Mouse (Mus musculus) A20 (cell line): ENCODE measurements around the gene Agfg2.
"Not testable (repeated sequence)": the region's sequence is repeated elsewhere in the genome, so short reads cannot be mapped to it uniquely, and the experiment has no call there.

Experiments used
- DNase-seq: peaks from one replicate; pipeline ENCODE4 v3.0.0-alpha.2; 2011; ENCODE audit warnings: low read depth, low spot score

The Agfg2 gene

DNA sequence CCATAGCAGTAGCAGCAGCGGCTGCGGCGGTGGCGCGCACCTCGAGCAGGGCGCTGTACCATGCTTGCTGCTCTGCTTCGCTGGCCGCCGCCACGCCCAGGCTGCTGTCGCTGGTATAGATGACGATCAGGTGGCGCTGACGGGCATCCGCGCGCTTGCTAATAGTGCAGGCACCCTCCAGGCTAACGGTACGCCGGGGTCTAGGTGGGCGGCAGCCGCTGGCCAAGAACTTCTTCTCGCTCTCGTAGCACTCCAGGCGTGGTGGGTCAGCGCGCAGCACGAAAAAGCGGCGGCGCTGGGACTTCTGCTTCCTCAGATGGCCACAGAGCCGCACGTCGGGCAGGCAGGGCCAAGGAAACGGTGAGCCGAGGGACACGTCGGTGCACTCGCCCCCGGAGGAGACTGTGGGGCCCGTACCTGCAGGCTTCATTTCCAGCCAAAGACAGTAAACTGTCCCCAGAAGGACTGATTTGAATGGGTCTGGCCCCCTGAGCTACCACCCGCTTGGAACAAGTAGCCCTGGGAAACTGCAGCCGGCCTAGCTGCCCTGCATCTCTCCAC is 39.4 kb downstream of the Agfg2 start:
- no peak for DNase-seq

DNA sequence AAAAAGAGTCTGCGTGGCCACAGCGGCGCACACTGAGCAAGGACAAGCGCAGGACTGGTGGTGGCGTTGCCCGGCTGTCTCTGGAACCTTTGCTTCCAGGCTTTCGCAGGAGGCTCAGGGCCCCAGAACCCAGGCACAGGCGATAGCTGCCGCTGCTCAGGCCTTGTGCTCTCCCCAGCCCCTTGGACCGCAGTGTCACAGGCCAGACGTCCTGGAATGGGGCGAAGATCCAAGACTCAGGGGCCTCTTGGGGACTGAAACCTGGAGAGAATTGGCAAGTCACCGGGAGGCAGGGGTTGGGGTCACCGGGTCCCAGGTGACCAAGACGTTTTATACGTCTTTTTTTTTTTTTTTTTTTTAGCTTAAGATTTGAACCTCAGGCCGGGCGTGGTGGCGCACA is 40.0 kb downstream of the Agfg2 start:
- no peak for DNase-seq

DNA sequence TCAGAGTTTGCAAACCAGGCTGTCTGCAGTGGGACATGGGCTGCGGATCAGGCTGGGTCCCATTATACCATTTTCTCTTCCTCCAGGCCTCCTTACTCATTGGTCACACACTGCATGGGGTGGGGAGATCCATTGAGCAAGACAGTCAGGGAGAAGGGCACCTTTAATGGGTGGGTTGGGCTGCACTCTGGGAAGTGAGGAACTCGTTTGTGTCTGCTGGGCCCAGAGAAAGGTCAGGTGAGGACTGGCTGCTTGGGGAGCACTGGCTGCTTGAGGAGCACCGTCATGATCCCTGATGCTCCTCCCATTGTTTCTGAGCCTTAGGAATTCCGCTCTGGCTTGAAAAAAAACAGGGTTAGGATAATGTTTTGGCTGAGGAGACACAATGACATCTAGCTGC is 41.6 kb downstream of the Agfg2 start:
- no peak for DNase-seq

DNA sequence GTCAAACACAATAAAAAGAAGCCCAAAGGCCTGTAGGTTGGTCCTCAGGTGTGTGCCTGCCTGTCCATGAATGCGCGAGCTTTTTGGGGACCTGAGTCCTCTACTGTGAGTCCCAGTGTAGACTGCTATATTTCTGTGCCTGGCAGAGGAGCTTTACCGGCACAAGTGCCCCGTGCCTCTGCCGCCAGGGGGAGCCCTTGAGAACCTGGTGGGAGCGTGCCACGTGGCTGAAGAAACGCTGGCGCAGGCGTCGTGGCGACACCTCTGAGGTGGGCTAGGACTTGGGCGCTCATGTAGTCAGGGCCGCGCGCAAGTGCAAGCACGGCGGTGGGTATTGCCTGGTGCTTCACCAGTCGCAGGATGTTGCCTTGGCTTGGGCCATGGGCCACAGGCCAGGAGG is 43.5 kb downstream of the Agfg2 start, which contains the start of gene Sap25:
Gene Sap25, plus strand, starts transcription at position 281 of the 400 bp plus-strand sequence.
- DNase-seq = peak; percentile 48

DNA sequence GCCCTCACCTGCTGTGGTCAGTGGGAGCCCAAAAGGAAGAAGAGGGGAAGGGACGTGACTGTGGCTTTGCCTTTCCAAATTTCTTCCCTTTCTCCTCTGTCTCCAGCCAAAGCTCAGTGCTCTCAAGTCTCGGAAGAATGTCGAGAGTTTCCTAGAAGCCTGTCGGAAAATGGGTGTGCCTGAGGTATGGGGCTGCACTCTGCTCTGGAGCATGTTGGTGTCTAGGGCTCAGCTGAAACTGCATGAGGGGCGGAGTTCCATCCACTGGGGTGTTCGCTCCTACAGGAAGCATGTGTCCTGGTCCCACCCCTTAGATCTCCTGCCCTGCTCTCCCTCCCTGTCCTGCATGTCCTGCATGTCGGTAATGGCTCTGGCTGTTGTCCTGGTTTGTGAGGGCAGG is 45.1 kb downstream of the Agfg2 start:
- no peak for DNase-seq

DNA sequence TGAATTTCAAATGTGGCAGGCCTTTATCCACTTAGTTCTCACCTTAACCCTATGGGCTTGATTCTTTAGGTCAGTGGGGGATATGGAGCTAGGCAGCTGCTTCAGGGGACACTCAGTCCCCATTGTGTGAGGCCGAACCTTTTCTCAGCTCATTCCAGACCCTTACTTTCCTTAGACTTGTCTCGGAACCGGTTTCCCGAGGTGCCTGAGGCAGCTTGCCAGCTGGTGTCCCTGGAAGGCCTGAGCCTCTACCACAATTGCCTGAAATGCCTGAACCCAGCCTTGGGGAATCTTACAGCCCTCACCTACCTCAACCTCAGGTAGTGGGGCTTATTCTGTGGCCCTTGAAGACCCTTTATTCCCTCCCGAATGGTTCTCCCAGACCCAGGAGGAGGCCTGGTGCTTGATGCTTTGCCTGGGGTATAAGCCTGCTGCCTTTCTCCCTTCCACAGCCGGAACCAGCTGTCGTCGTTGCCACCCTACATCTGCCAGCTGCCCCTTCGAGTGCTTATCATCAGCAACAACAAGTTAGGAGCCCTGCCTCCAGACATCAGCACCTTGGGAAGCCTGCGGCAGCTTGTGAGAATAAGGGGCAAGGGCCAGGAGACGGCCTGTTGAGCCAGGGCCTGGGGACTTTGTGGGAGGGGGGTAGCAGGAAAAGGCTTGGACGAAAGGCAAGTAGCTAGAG is 51.0 kb downstream of the Agfg2 start:
- DNase-seq = no peak

DNA sequence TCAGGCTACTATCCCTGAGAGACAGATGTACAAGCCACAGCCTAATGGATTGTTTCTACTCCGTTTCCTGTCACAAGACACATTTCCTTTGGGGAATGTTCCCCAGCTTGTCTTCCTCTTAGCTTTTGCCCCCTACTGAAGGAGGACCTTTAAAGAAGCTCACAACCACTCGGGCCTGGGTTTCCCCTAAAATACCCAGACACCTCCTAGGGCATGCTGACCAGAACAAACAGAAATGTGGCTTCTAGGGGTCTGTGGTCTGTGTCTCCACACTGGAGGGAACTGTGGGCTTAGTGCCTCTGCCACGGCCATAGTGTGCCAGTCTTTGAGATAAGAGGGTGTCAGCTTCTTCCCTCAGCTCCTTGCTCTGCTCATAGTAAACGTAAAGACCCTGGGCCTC is 52.9 kb downstream of the Agfg2 start:
- DNase-seq = no peak

DNA sequence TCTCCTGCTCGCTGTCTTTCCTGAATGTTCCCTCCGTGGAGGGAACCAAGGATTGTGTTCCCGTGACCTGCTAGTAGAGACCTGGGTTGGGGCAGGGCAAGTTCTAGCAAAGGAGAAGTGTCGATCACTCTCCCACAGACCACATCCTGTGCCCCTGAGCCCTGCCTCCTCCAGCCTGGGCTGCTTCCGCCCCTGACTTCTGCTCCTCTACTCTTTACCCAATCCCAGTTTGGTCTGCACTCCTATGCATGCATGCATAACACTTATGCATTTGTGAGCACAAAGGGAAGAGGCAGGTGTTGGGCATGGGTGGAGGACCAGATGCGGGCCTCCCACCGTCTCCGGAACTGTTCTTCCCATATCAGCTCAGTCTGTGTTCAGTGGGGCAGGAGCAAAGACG is 53.4 kb downstream of the Agfg2 start:
- DNase-seq = peak; percentile 85

DNA sequence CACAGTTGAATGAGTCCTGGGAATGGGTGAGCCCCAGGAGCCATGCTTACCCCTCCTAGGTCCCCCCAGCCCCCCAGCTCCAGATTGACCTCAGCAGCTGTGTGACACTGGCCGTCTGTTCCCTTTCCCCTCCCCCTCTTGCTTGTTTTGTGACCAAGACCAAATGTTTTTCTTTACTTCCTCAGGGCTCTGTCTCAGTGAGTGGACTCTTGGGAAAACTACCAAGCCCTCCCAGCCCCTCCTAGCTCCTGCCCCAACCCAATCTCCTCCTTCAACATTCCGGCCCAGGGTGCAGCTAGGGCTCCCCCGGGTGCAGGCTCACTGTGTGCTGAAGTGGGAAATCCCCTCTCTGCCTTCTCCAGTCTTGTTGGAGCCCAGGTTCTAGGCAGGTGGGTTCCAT is 53.9 kb downstream of the Agfg2 start:
- DNase-seq = peak; percentile 57

DNA sequence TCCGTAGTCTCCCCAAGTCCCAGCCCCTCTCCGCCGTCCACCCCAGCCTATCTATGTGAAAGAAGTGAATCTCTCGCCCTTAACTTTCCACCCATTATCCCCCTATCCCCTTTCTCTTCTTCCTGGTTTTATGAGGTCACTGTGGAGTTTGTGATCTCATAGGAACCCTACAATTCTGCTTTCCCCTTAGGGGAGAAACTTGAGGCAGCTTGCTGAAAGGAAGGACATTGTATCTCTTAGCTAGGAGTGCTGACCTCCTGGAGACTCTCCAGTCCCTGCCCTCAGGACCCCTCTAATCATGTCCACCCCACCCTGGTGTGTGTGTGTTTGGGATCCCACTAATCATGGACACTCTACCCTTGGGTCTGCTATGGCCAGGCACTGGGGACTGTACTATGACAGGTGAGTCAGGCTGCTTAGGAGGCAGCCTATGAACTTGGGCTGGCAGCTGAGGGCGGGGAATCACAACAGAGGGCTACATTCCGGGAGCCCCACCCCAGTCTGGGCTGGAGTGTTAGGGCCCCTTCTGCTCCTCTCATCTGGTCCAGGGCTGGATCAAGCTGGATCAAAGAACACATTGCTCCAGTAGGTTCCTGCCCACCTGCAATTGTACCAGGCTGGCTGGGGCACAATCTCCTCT is 54.5 kb downstream of the Agfg2 start:
- peak; percentile 73 for DNase-seq

DNA sequence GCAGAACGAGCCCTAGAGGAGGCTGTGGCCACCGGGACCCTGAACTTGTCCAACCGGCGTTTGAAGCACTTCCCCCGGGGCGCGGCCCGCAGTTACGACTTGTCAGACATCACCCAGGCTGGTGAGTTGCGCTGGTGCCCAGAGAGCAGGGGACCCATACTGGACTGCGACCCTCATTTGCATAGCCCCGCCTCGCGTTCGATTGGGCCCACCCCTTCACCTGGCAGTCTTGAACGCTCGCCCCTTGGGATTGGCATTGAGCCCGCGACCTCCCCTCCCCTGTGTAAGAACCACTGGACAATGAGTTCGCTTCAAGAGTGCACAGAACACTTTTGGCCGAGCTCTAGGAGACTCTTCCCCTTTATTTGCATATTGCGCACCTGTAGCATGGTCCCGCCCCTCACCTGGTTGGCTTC is 55.2 kb downstream of the Agfg2 start:
- peak; percentile 92 for DNase-seq

DNA sequence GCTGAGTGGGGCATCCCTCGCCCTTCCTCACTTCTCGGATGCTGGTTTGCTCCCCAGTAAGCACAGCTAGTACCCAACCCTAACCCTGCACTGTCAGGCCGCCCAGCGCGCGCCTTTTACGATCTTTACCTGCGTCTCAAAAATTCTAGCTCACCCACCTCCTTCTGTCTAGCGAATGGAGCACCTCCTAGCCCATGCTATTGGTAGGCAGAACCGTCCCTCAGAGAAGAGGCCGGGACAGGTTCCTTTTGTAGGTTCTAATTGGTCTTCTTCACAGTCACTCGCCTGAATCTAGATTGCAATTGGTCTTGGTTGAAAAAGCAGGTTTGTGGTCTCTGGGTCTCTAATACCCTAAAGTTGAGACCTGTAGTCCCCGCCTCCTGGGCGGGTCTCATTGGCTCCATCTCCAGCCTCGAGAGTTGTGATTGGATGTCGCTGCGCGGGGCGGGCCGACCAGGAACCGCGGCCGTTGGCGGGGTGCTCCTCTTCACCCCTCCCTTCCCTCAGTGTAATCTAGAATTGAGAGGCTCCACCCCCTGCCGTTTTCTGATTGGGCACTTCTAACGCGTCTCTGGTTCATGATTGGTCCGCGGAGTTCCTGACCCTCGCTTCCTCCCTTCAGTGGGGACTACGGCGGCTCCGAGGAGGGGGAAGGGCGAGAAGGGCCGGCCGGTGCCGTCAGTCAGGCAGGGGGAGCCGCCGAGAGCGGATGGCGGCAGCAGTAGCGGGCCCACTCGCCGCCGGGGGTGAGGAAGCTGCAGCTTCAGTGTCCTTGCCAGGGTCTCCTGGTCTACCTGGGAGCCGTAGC is 55.8 kb downstream of the Agfg2 start, which contains the start of the genes Fbxo24, Lrch4 and Gm20605:
Gene Fbxo24, minus strand, starts transcription at position 505 of the 808 bp plus-strand sequence.
Gene Lrch4, plus strand, starts transcription at position 624 of the 808 bp plus-strand sequence.
Gene Gm20605, plus strand, starts transcription at position 678 of the 808 bp plus-strand sequence.
- peak; percentile 100 for DNase-seq

DNA sequence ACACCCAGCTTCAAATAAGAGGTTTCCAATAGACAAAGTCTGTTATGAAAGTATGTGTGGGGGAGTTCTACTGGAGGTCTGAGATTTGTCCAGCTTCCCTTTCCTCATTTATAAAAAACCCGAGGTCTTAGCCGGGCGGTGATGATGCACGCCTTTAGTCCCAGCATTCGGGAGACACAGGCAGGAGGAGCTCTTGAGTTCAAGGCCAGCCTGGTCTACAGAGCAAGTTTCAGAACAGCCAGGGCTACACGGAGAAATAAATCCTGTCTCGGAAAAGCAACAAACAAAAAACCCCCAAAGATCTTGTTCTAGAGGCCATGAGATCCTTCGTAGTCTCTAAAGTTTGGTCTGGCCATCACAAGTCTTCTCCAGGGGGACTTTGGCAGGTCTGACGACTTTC is 56.5 kb downstream of the Agfg2 start:
- DNase-seq = no peak

DNA sequence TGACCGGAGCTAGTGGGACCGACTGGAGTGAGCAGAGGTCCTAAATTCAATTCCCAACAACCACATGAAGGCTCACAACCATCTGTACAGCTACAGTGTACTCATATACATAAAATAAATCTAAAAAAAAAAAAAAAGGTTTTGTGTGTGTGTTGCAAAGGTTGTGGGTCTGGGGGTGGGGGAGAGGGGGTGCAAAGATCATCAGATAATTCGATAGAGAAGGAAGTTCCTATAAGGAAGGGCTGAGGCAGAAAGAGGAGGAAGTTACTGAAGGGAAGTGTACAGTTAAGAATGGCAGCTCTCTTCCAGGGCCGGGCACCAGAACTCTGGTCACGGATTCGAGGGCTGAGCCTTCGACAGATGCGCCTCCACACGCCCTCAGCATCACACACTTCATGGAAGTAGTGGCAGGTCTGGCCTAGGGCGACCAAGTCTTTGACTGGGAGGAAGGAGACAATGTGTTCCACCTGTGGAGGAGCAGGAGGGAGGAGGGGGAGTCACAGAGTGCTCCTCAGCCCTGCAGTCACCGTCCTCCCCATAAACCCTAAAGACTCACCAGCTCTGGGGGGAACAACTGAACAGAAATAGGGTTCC is 60.5 kb downstream of the Agfg2 start:
- DNase-seq = no peak

DNA sequence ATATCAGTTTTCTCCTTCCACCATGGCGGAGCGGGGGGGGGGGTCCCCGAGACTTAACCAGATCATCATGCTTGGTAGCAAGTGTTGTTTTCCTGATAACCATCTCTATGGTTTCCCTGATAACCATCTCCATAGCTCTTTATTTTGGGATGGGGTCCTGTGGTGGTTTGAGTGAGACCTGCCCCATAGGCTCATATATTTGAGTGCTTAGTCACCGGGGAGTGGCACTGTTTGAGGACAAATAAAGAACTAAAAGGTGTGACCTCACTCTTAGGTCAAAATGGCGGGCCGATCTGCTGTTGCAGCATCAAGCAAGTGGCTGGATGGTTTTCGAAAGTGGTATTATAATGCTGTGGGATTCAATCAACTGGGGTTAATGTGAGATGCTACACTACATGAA is 69.2 kb downstream of the Agfg2 start:
- no peak for DNase-seq

DNA sequence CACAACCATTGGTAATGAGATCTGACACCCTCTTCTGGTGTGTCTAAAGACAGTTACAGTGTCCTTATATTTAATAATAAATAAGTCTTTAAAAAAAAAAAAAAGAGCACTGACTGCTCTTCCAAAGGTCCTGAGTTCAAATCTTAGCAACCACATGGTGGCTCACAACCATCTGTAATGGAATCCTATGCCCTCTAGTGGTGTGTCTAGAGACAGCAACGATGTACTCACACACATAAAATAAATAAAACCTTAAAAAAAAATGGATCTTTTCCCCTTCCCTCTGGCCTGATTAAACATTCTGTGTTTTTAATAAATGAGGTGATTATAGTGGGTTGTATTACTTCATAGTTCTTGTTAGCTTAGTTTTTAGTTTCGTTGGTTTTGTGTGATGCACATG is 69.6 kb downstream of the Agfg2 start:
- not testable (repeated sequence) for DNase-seq

DNA sequence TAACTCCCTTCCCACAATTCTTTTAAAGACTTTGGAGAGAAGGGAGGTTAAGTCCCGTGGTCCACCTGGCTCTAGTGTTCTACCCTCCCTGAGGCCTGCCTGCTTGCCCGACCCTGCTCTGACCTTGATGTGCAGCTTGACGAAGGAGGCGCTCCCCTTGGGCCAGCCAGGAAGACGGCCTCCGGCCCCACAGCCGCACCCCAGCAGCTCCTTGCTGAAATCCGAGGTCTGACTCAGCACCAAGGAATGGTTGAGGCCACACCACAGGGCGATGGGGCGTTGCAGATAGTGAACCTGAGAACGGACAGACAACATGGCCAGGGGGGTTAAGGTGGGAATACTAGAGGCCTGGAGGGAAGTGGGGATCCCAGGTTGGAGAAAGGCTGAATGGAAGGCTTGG is 71.0 kb downstream of the Agfg2 start, which contains the start of gene Pcolce:
Gene Pcolce, minus strand, starts transcription at position 235 of the 400 bp plus-strand sequence.
- no peak for DNase-seq

DNA sequence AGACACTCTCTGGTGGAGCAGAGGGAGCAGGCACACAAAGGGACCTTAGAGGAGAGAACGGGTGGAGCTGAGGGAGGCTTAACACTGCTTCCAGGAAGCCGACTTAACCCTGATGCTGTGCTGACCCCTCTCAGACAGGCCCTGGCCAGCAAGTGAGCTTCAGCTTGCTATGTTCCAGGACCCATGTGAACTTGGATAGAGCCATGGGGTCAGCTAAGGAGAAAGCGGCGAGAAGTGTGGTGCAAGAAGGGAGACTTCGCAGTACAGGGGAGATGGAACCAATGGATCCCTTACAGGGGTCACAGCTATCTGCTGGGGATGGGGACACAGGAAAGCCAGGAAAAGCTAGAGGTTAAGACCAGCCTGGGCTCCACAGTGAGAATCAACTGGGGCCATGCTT is 71.5 kb downstream of the Agfg2 start:
- DNase-seq = no peak

DNA sequence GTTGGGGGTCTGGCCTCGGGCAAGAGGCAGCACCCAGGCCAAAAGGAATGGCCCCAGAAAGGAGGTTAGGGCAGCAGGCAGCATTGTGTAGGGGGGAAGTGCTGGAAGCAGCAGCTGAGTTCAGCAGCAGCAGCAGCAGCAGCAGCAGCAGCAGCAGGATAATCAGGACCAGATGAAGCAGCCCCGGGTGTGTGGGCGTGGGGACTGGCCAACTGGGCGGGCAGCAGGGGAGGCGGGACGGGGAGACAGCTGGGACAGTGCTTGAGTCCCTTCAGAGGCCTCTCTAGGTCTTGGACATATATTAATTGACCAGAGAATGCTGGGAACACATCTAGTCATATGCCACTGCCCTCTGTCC is 73.3 kb downstream of the Agfg2 start:
- no peak for DNase-seq

DNA sequence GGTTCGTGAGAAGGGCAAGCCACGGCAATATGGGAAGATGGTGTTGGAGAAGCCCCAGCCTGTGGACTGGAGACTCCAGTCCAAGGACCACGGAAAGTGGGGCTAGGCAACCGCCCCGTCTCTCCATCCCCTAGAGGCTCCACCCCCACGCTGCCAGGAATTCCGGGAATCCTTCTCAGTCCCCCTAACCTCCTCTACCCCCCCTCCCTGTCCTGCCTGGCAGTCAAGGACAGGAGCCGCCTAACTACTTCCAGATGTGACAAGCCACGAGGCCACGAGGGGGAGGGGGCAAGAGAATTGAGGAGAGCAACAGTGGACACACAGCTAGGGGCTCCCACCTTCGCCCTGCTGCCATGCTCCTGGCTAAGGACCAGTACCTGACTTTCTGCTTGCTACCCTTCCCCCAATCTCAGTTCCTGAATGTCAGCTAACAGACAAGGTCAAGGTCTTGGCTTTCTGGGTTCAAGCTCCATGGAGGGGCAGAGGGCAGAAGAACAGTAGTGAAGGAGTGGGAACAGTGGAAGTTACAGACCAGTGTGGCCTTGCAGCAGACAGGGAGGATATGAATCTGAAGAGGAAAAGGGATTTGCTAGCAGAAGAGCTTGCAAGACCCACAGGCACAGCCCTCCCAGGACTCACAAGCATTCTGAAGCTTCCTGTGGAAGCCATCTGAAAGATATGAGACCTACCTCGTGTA is 73.8 kb downstream of the Agfg2 start:
- no peak for DNase-seq

DNA sequence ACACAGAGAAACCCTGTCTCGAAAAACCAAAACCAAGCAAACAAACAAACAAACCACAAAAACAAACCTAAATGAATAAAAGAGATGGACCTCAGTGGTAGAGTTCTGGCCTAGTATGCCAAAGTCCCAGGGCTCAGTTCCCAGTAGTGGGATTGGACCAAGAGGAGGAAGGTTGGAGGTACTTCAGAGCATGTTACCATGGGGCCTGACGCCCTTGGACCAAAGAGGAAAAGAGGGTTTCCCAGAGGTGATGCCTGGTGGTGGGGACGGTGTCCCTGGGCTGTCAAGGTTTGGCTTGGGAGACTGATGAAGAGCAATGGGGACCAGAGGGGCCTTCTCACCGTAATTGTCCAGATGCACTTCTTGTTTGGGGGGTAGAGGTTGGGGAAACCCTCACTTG is 74.5 kb downstream of the Agfg2 start:
- no peak for DNase-seq
